Mouse (Mus musculus) adrenal gland, postnatal 36 days (tissue): ENCODE results near the gene Slc39a11. TPM values are rescaled to one million over a fixed set of nuclear protein-coding genes. Genes with fewer than 3 reads are reported as not detected.

Experiments used
- DNase-seq, 2 experiments: peaks; one replicate each; pipeline ENCODE4 v3.0.0; 2021; ENCODE audit warnings: mixed read lengths in 1 of 2
- total RNA-seq, 2 experiments: library from RNA; stranded (reverse); gene quantifications; 2 replicates each; pipeline ENCODE4 v1.2.3; 2021

Slc39a11 gene
- total RNA-seq, 2 experiments from 2014 or later = 27.4 to 27.7 TPM

GRCm38 (mm10) chr11:113339770-113340169 lies 310.1 kb downstream of the Slc39a11 start:
- DNase-seq = no peak

GRCm38 (mm10) chr11:113338581-113338980 lies 311.3 kb downstream of the Slc39a11 start:
- no peak for DNase-seq

GRCm38 (mm10) chr11:113335706-113336105 lies 314.2 kb downstream of the Slc39a11 start:
- no peak for DNase-seq

- DNase-seq = no peak
These were observed 315.4 kb downstream of the Slc39a11 start for GRCm38 (mm10) chr11:113334444-113334881.

GRCm38 (mm10) chr11:113333535-113333934 lies 316.3 kb downstream of the Slc39a11 start:
- no peak for DNase-seq

GRCm38 (mm10) chr11:113330061-113330591 lies 319.8 kb downstream of the Slc39a11 start:
- no peak for DNase-seq

- DNase-seq = no peak
These were observed 322.3 kb downstream of the Slc39a11 start for GRCm38 (mm10) chr11:113327499-113328062.

- DNase-seq = peak; percentile 72 to 78
These were observed 323.4 kb downstream of the Slc39a11 start for GRCm38 (mm10) chr11:113326387-113327011.

GRCm38 (mm10) chr11:113321601-113322000 lies 328.3 kb downstream of the Slc39a11 start:
- no peak for DNase-seq

- no peak for DNase-seq
These were observed 340.5 kb downstream of the Slc39a11 start for GRCm38 (mm10) chr11:113309265-113309951.

GRCm38 (mm10) chr11:113308256-113308941 lies 341.5 kb downstream of the Slc39a11 start:
- no peak for DNase-seq

GRCm38 (mm10) chr11:113303204-113303603 lies 346.7 kb downstream of the Slc39a11 start:
- peak; percentile 80 to 81 for DNase-seq

- DNase-seq = no peak
These were observed 350.4 kb downstream of the Slc39a11 start for GRCm38 (mm10) chr11:113299492-113299891.

- DNase-seq = peak; percentile 78 to 80
These were observed 352.1 kb downstream of the Slc39a11 start for GRCm38 (mm10) chr11:113297765-113298164.

- DNase-seq = peak; percentile 44 to 49
These were observed 352.8 kb downstream of the Slc39a11 start for GRCm38 (mm10) chr11:113296912-113297625.

- peak; percentile 85 to 89 for DNase-seq
These were observed 353.7 kb downstream of the Slc39a11 start for GRCm38 (mm10) chr11:113296162-113296561.

- no peak for DNase-seq
These were observed 355.4 kb downstream of the Slc39a11 start for GRCm38 (mm10) chr11:113294518-113294917.

GRCm38 (mm10) chr11:113292906-113293614 lies 356.8 kb downstream of the Slc39a11 start:
- no peak for DNase-seq

GRCm38 (mm10) chr11:113291781-113292714 lies 357.8 kb downstream of the Slc39a11 start:
- no peak for DNase-seq

- DNase-seq = no peak
These were observed 359.0 kb downstream of the Slc39a11 start for GRCm38 (mm10) chr11:113290911-113291310.
